Mouse (Mus musculus) liver, adult (tissue): ENCODE results near the gene Kctd11.

Source experiments
- GATA4 ChIP-seq: IDR thresholded peaks from 2 replicates; pipeline ENCODE4 v1.6.1; 2014; ENCODE audit warnings: mild to moderate bottlenecking, low read length; ENCODE audit not compliant: insufficient replicate concordance

The Kctd11 gene

GRCm38 (mm10) chr11:69846738-69847688 is 34.2 kb downstream of the Kctd11 start:
- no peak for TF ChIP-seq GATA4

GRCm38 (mm10) chr11:69846198-69846680 is 35.0 kb downstream of the Kctd11 start, which contains the start of gene Plscr3:
TSS of gene Plscr3 (plus strand) at chr11:69846376.
- peak; percentile 30; the same call in 1 of the 2 replicates for TF ChIP-seq GATA4

- TF ChIP-seq GATA4, result no peak
Measured at GRCm38 (mm10) chr11:69838714-69839104, 42.5 kb downstream of the Kctd11 start.

GRCm38 (mm10) chr11:69837952-69838713 is 43.1 kb downstream of the Kctd11 start, which contains the start of gene Tmem256:
TSS of gene Tmem256 (plus strand) at chr11:69838514.
- peak; percentile 40; the same call in 1 of the 2 replicates for TF ChIP-seq GATA4

- TF ChIP-seq GATA4, result no peak
Measured at GRCm38 (mm10) chr11:69837604-69837951, 43.6 kb downstream of the Kctd11 start, which contains the start of gene Nlgn2. TSS of gene Nlgn2 (minus strand) at chr11:69837784.

- TF ChIP-seq GATA4, result no peak
Measured at GRCm38 (mm10) chr11:69836703-69837576, 44.3 kb downstream of the Kctd11 start.

GRCm38 (mm10) chr11:69835966-69836335 is 45.3 kb downstream of the Kctd11 start:
- TF ChIP-seq GATA4, result no peak

GRCm38 (mm10) chr11:69835326-69835965 is 45.8 kb downstream of the Kctd11 start:
- TF ChIP-seq GATA4, result no peak

GRCm38 (mm10) chr11:69834001-69834549 is 47.1 kb downstream of the Kctd11 start:
- TF ChIP-seq GATA4, result no peak

- TF ChIP-seq GATA4, result no peak
Measured at GRCm38 (mm10) chr11:69833554-69833953, 47.7 kb downstream of the Kctd11 start.

GRCm38 (mm10) chr11:69828832-69829231 is 52.4 kb downstream of the Kctd11 start:
- TF ChIP-seq GATA4, result no peak
